Mouse (Mus musculus) lung, postnatal 36 days (tissue): ENCODE data around the gene Gm28230.

Experiments
- DNase-seq: peaks from one replicate; pipeline ENCODE4 v3.0.0; 2022; ENCODE audit warnings: mixed read lengths

Gm28230 gene

GRCm38 (mm10) chr2:74781386-74781785 lies 54.9 kb downstream of the Gm28230 start:
- DNase-seq, result no peak

GRCm38 (mm10) chr2:74795531-74795930 lies 69.0 kb downstream of the Gm28230 start:
- no peak for DNase-seq
